Mouse (Mus musculus) mammary gland, adult 2 months (tissue): ENCODE results near the gene Nit1. TPM values are rescaled to one million over a fixed set of nuclear protein-coding genes. Genes with fewer than 3 reads are reported as not detected.

ENCODE experiments used
- polyA plus RNA-seq: library from polyadenylated mRNA; depleted of rRNA; stranded (reverse); fragments of >200 nt; gene quantifications from 2 replicates; pipeline ENCODE4 v1.2.3, GENCODE M21; 2012; ENCODE audit warnings: low replicate concordance; rRNA removed

Gene Nit1
- polyA plus RNA-seq = 55.1 and 59.6 TPM in 2 replicates

DNA sequence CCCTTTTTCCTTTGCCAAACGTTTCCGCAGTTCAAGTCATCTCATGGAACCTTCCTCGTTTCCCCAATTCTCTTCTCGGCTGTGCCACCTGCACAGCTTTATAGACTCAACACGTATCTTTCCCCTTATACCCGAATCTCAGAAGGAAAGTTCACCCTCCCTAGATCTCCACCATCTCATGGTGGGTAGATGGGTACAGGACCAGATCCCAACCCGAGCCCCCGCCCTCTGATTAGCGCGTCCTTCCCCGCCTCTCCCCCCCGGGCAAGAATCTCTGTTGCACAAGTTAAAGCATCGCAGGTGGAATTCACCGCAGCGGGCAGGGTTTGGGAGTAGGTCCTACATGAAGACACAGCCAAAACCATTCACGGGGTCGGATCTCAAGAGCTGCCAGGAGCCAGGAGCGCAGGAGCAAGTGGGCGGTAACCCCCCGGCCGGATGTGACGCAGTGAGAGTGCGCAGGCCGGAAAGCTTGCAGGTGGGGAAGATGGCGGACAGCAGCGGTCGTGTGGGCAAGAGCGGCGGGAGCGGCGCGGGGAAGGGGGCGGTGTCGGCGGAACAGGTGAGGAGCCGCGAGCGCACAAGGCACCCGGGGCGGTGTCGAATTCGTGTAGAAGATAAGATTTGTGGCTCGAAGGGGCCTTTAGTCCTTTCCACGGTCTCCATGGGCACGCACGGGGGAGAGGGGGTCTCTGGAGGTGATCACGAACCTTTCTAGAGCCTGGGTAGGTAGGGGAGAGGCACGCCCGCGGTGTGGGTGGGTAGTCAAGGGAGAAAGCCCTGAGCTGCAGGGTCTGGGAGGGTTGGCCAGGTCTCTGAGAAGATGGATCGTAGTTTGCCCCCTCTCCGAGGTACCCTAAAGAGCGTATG lies at the start of gene Nit1, which contains the start of gene Pfdn2:
Gene Nit1 (minus strand): TSS at position 422 of the 870 bp plus-strand sequence.
Gene Pfdn2 (plus strand): TSS at position 446 of the 870 bp plus-strand sequence.

DNA sequence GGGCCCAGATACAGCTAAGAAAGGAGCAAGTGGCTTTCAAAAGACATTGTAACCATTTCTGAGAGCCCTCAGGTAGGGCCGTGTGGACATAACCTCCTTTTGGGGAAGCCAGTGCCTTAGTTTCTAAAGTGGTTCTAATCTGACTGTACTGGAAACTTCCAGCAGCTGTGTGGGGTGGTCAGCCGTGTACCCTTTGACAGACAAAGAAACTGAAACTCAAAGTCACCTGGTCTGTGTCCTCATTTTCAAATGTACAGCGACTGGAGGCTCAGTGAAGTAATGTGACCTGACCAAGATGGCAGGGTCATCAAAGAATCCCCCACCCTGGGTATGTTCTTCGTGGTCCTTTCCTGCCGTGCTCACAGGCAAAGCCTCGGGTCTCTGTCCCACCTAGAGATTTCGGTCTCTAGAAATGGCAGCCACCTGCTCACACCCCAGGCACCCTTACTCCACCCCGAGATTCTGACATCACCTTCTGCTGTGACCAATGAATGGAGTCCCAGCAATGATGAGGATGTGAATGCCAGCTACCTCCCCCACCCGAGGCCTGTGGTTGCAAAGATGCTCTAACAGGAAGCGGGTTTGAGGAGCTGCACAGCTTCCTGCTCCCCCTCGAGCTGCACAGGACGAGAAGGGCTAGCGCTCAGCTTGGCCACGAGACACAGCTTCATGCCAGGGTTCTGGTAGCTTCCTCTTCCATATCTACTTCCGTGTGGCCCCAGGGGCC lies 43.1 kb upstream of the Nit1 start, which contains the start of gene Arhgap30:
Gene Arhgap30 (plus strand): TSS at position 579 of the 727 bp plus-strand sequence.

DNA sequence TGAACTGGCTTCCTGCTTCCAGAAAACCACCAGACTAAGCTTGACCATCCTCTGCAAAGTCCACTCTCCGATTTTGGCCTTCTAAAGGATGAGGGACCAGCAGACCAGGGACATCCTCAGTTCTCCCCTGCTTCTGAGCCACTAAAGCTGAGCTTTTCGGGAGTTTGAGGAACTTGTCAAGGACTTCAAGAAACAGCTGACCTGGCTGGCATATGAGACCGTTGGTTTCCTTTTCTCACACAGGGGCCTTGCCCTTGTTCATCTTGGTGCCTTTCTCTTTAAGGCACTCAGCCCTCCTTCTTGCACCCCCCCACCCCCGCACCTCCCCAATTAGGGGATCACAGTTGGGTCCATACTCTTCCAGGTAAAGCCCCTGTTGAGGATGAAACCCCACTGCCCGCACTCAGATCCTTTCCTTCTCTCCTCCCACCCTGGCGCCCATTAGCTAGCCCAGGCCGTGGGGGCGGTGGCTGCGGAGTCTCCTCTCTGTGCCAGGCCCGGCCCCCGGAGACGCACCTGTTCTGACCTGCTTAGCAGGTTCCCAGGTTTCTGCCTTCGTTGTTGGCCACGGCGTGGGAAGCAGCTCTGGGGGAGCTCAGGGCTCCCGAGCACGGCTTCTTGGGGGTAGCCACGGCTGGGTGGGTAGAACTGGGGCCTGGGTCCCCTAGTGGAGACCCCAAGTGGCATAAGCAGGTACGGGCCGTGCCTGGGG lies 24.6 kb upstream of the Nit1 start, which contains the start of gene Nectin4:
Gene Nectin4 (plus strand): TSS at position 255 of the 712 bp plus-strand sequence.

GRCm38 (mm10) chr1:171360656-171361055 lies 15.2 kb upstream of the Nit1 start, which contains the start of gene Klhdc9:
Gene Klhdc9 (minus strand): TSS chr1:171360798.

DNA sequence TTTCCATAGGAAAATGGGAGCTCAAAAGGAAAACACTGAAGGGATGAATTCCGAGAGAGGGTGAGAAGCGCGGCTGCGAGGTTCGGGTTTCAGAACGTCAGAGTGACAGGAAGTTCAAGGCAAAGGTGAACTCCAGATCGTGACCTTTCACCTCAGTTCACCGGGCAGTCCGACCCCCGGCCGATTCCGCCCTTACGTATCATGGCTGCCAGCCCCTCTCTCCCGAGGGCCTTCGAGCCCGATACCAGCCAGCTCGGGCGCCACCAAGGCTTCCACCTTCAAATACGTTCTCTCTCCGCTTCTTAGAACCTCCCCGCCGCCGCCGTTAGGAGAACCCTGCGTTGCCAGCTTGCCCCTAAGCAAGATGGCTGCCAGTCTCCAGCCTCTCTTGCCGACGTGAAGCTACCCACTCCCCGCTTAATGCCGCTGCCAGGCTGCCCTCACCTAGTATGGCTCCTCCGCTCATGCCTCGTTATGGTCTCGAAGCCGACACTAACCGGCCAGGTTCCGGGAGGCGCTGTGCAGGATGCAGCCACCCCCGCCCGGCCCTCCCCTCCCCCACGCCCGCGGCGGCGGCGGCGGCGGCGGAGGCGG lies 16.5 kb downstream of the Nit1 start, which contains the start of gene Dedd:
Gene Dedd (plus strand): TSS at position 307 of the 594 bp plus-strand sequence.

GRCm38 (mm10) chr1:171294298-171295062 lies 51.0 kb downstream of the Nit1 start, which contains the start of gene Ufc1:
Gene Ufc1 (minus strand): TSS chr1:171295024.

Other genes starting within 250 kb of the Nit1 start
- 4.5 and 9.9 TPM in 2 replicates for gene Cfap126, start 231.7 kb downstream of the Nit1 start, polyA plus RNA-seq
- 220 and 421 TPM in 2 replicates for gene Sdhc, start 195.0 kb downstream of the Nit1 start, polyA plus RNA-seq
- 112 and 212 TPM in 2 replicates for gene Mpz, start 194.9 kb downstream of the Nit1 start, polyA plus RNA-seq
- gene Pcp4l1, start 149.4 kb downstream of the Nit1 start, polyA plus RNA-seq = 5.2 and 13.0 TPM in 2 replicates
- 0.30 TPM in 1 of 2 replicates, not detected in the other for gene Nr1i3, start 131.7 kb downstream of the Nit1 start, polyA plus RNA-seq
- 37.7 and 47.3 TPM in 2 replicates for gene Tomm40l, start 123.1 kb downstream of the Nit1 start, polyA plus RNA-seq
- 1.3 and 87.4 TPM in 2 replicates for gene Apoa2, start 120.6 kb downstream of the Nit1 start, polyA plus RNA-seq
- 178 and 219 TPM in 2 replicates for gene Fcer1g, start 111.3 kb downstream of the Nit1 start, polyA plus RNA-seq
- 4.9 and 7.1 TPM in 2 replicates for gene Adamts4, start 95.2 kb downstream of the Nit1 start, polyA plus RNA-seq
- gene Ndufs2, start 94.3 kb downstream of the Nit1 start, polyA plus RNA-seq = 124 and 262 TPM in 2 replicates
- 67.0 and 79.3 TPM in 2 replicates for gene B4galt3, start 75.3 kb downstream of the Nit1 start, polyA plus RNA-seq
- 51.7 and 64.2 TPM in 2 replicates for gene Ppox, start 64.5 kb downstream of the Nit1 start, polyA plus RNA-seq
- 53.9 and 55.7 TPM in 2 replicates for gene Usp21, start 57.7 kb downstream of the Nit1 start, polyA plus RNA-seq
- gene Ufc1, start 50.6 kb downstream of the Nit1 start, polyA plus RNA-seq = 15.9 and 23.3 TPM in 2 replicates
- gene Dedd, start 16.5 kb downstream of the Nit1 start, polyA plus RNA-seq = 33.8 and 37.4 TPM in 2 replicates
- gene Pfdn2, start within 50 bp of the Nit1 start, polyA plus RNA-seq = 4.9 and 12.0 TPM in 2 replicates
- gene Klhdc9, start 15.2 kb upstream of the Nit1 start, polyA plus RNA-seq = 0.57 and 0.85 TPM in 2 replicates
- 11.0 and 17.5 TPM in 2 replicates for gene Nectin4, start 24.5 kb upstream of the Nit1 start, polyA plus RNA-seq
- gene Arhgap30, start 43.3 kb upstream of the Nit1 start, polyA plus RNA-seq = 25.7 and 38.8 TPM in 2 replicates
- gene Usf1, start 65.7 kb upstream of the Nit1 start, polyA plus RNA-seq = 90.8 and 91.2 TPM in 2 replicates
- 1.5 and 3.1 TPM in 2 replicates for gene Tstd1, start 73.2 kb upstream of the Nit1 start, polyA plus RNA-seq
- 34.4 and 58.0 TPM in 2 replicates for gene F11r, start 91.9 kb upstream of the Nit1 start, polyA plus RNA-seq
- 1.8 and 4.2 TPM in 2 replicates for gene Alyref2, start 157.8 kb upstream of the Nit1 start, polyA plus RNA-seq
- 0.27 TPM in 1 of 2 replicates, not detected in the other for gene Itln1, start 189.6 kb upstream of the Nit1 start, polyA plus RNA-seq
- gene Cd244a, start 213.5 kb upstream of the Nit1 start, polyA plus RNA-seq = 1.1 and 2.3 TPM in 2 replicates